Mouse (Mus musculus): Measurements from ENCODE around the gene Gm15013.

DNA sequence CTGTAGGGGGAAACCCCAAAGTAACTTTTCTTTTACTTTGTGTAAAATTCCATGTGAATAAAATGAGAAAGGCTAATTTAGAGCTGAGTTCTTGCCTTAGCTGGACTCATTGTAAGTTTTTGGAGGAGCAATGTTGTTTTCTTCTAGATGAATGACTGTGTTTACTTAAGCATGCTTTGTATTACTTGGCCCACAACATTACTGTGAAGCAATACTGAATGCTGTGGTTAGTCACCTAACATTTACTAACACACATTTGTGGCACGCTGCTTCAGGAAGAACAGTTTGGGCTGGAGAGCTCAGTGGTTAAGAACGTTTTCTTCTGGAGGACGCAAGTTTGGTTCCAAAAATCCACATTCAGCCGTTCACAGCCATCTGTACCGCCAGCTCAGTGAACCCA, 22.8 kb upstream of the Gm15013 start:
- TF ChIP-seq POLR2A (IDR thresholded peaks at IDR 0.05; ENCODE audit: extremely low read depth, insufficient read depth, low read length), result no peak
- no peak for TF ChIP-seq CTCF (IDR thresholded peaks at IDR 0.05; ENCODE audit: low read depth, low read length)

All from liver, adult 2 months (tissue).